Mouse (Mus musculus): ENCODE data around the gene Ccdc126. TPM values are rescaled to one million over a fixed set of nuclear protein-coding genes. Genes with fewer than 3 reads are reported as not detected.
A peak's percentile ranks its signal among the peaks of the same experiment; 100 is the strongest.
"Not testable (repeated sequence)": the region's sequence is repeated elsewhere in the genome, so short reads cannot be mapped to it uniquely, and the experiment has no call there.

The Ccdc126 gene
- 5.0 and 5.8 TPM in 2 replicates for polyA plus RNA-seq (2012; rRNA removed)

DNA sequence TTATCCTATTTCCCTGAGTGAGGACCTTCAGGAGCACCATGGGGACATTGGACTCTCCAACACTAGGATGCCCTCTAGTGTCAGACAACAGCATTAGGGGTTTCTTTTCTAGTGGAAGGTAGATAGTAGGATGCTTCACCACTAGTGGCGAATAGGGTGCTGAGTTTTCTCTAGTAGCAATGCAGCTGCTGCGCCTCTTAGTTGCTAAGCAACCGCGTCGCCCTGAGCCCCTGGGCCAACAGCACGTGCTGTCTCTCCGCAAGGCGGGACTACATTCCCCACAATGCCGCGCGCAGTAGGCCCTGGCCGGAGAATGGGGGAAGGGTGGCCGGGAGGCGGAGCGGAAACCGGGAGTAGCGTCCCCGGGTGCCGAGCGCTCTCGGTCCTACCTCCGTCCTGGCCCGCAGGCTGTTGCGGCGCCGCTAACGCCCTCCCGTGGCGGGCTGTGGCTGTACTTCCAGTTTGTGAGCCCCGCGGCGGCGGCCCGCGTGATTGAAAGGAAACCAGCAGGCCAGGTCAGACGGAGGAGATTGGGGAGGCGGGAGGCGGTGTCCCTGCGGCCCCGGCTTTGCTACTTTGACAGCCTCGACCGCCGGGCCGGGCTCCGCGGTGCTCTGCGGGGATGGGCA, at the start of gene Ccdc126:
Gene Ccdc126 (plus strand): TSS at position 309 of the 629 bp plus-strand sequence.
- peak; percentile 100 for DNase-seq (ENCODE audit: low read depth)
- TF ChIP-seq CTCF (IDR thresholded peaks at IDR 0.05; ENCODE audit: borderline replicate concordance, extremely low read depth, insufficient read depth, insufficient read length) = peak; percentile 70
- TF ChIP-seq POLR2A (IDR thresholded peaks at IDR 0.05; ENCODE audit: borderline replicate concordance, extremely low read depth, insufficient read depth, insufficient read length, poor library complexity, severe bottlenecking) = peak; percentile 59

DNA sequence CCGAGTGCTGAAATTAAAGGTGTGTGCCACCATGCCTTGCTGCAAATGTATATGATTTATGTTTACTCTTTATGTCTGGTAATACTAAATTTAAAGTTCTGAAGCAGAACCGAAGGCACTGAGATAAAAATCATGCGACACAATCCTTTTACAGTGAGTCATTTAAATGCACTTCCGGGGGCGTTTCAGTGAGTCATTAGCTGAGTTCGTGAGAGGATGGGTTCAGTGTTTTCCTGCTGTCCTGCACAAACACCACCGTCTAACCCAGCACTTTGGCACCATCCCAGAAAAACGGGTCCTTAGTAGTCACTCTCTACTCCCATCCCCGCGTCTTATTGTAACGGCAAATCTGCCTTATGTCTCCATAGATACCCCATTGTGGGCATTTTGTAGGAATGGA, 49.2 kb upstream of the Ccdc126 start:
- DNase-seq (ENCODE audit: low read depth) = no peak
- TF ChIP-seq CTCF (IDR thresholded peaks at IDR 0.05; ENCODE audit: borderline replicate concordance, extremely low read depth, insufficient read depth, insufficient read length) (no peak), POLR2A (IDR thresholded peaks at IDR 0.05; ENCODE audit: borderline replicate concordance, extremely low read depth, insufficient read depth, insufficient read length, poor library complexity, severe bottlenecking) (no peak)

DNA sequence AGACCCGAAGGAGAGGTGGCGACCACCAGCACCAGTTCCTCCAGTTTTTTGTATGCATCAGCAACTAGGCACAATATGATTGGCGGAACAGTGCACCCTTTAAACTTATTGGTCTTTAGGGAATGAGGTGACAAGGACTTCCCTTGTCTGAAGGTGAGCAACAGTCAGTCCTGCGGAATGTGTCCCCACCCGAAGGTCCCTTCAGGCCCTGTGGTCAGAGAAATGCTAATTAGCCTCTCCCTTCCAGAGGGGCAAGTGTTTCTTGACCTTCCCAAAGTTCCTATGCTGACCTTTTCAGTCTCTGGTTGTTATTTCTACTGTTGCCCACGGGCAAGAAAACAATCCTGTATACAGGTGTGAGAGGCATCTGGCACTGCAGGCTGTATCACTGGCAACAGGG, 47.3 kb upstream of the Ccdc126 start:
- no peak for TF ChIP-seq POLR2A (IDR thresholded peaks at IDR 0.05; ENCODE audit: borderline replicate concordance, extremely low read depth, insufficient read depth, insufficient read length, poor library complexity, severe bottlenecking)
- no peak for TF ChIP-seq CTCF (IDR thresholded peaks at IDR 0.05; ENCODE audit: borderline replicate concordance, extremely low read depth, insufficient read depth, insufficient read length)
- no peak for DNase-seq (ENCODE audit: low read depth)

DNA sequence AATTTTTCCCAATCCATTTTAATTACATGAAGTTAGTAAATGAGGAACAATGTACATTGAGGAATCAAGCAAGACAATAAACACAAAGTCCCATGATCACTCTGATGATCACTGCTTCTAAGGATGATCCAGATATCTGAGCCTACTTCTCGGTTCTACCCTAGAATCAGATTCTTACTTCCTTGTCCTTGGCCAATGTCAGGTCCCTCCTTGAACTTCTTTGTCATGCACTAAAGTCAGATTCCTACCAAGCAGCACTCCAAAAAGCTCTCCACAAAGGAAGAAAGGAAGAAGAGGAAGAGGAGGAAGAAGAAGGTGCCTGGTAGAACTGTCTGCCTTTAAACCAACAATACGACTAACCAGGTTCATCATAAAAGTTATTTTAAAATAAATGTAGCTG, 46.2 kb upstream of the Ccdc126 start:
- no peak for DNase-seq (ENCODE audit: low read depth)
- TF ChIP-seq POLR2A (IDR thresholded peaks at IDR 0.05; ENCODE audit: borderline replicate concordance, extremely low read depth, insufficient read depth, insufficient read length, poor library complexity, severe bottlenecking) (no peak), CTCF (IDR thresholded peaks at IDR 0.05; ENCODE audit: borderline replicate concordance, extremely low read depth, insufficient read depth, insufficient read length) (no peak)

DNA sequence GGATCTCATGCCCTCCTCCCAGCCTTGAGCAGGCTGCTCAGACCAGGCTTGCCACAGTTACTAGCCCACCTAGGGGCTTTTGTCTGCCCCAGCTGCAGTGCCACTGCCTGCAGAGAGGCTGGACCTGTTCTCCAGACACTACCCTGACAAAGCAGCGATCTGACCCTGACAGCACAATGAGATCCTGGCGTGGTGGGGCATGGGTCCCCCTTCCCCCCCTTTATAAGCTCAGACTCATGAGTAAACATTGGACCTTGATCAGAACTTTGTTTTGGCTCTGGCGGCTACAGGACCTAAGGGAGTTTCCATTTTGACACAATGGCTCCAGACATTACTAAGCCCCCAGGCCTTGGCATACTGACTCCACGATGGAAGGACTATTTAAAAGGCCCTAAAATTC, 45.1 kb upstream of the Ccdc126 start:
- DNase-seq (ENCODE audit: low read depth) = peak; percentile 18
- TF ChIP-seq CTCF (IDR thresholded peaks at IDR 0.05; ENCODE audit: borderline replicate concordance, extremely low read depth, insufficient read depth, insufficient read length) = no peak
- no peak for TF ChIP-seq POLR2A (IDR thresholded peaks at IDR 0.05; ENCODE audit: borderline replicate concordance, extremely low read depth, insufficient read depth, insufficient read length, poor library complexity, severe bottlenecking)

DNA sequence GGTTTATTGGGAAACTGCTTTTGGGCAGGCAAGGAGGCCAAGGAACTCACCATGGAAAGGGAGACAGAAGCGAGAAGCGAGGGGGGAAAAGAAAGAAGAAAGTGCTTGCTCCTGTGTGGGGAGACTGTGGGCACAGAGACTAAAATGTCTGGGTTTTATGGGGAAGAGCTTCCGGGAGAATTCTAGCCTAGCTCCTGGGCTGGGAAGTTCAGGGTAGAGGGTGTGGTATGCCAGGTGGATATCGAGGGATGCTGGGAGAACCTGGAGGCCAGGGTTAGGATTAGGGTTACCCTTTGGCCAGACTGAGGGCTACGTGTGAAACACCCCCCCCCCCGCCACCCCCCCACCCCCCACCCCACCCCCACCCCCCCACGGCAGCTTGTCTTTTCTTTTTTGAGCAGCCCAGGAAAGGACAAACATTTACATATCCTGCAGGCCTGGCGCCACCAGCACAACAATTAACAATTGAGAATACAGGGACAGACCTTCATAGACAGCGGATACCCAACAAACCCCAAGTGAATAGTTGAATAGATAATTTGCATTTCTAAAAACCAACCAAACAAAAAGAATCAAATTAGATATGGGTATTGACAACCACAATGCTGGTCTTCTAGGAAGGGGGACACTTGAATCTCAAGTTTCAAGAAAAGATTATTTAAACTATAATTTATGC, 44.5 kb upstream of the Ccdc126 start:
- no peak for DNase-seq (ENCODE audit: low read depth)
- no peak for TF ChIP-seq POLR2A (IDR thresholded peaks at IDR 0.05; ENCODE audit: borderline replicate concordance, extremely low read depth, insufficient read depth, insufficient read length, poor library complexity, severe bottlenecking)

DNA sequence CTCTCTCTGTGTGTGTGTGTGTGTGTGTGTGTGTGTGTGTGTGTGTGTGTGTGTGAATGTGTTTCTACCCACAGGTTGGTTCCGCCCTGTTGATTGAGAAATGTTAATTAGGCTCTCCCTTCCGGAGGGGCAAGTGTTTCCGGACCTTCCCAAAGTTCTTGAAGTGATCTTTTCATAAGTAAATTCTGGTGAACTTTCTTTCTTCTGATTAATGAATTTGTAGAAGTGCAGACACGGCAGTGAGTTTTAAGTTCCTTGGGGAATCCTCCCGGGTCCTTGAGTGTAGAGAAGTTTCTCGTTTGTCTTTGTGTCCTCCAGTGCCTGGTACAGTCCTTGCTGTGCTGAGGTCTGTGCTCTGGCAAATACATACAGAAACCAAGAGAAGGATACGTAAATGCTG, 43.8 kb upstream of the Ccdc126 start:
- TF ChIP-seq CTCF (IDR thresholded peaks at IDR 0.05; ENCODE audit: borderline replicate concordance, extremely low read depth, insufficient read depth, insufficient read length) = no peak
- no peak for TF ChIP-seq POLR2A (IDR thresholded peaks at IDR 0.05; ENCODE audit: borderline replicate concordance, extremely low read depth, insufficient read depth, insufficient read length, poor library complexity, severe bottlenecking)

DNA sequence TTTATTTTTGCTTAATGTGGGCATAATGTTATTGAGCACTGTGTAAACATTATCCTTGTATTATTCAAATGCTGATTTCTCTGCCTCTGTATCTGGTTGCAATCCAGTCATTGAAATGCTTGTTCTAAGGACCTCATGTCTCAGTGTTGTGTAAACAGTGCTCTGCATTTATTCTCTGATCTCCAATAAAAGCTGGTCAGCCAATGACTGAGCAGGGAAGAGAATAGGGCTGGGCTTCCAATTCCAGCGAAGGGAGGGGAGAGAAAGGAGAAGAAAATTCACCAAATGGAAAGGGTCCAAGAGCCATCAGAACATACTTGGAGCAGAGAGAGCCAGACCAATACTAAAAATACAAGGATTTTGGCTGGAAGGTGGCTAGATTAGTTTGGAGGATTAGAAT, 38.1 kb upstream of the Ccdc126 start:
- TF ChIP-seq POLR2A (IDR thresholded peaks at IDR 0.05; ENCODE audit: borderline replicate concordance, extremely low read depth, insufficient read depth, insufficient read length, poor library complexity, severe bottlenecking) = no peak
- no peak for TF ChIP-seq CTCF (IDR thresholded peaks at IDR 0.05; ENCODE audit: borderline replicate concordance, extremely low read depth, insufficient read depth, insufficient read length)
- peak; percentile 60 for DNase-seq (ENCODE audit: low read depth)

More for the DNA sequence above, 43.8 kb upstream of the Ccdc126 start:
- no peak for DNase-seq (ENCODE audit: low read depth)

DNA sequence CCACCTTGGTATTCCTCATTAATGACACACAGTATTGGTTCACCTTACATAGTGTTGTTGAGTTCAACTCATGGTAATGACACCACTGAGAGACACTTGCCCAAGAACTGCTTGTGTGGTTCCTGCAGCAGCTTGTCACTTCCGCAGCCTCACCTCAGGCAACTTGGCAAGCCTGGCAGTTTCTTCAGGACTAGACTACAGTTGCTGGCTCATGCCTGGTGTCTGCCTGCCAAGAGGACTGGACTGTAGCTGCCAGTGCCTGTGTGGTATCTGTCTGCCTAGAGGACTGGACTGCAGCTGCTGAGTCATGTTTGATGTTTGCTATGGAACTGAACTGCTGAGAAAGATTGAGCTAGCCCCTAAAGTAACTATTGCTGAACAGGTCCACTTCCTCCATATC, 37.0 kb upstream of the Ccdc126 start:
- no peak for TF ChIP-seq CTCF (IDR thresholded peaks at IDR 0.05; ENCODE audit: borderline replicate concordance, extremely low read depth, insufficient read depth, insufficient read length)
- no peak for TF ChIP-seq POLR2A (IDR thresholded peaks at IDR 0.05; ENCODE audit: borderline replicate concordance, extremely low read depth, insufficient read depth, insufficient read length, poor library complexity, severe bottlenecking)
- peak; percentile 78 for DNase-seq (ENCODE audit: low read depth)

DNA sequence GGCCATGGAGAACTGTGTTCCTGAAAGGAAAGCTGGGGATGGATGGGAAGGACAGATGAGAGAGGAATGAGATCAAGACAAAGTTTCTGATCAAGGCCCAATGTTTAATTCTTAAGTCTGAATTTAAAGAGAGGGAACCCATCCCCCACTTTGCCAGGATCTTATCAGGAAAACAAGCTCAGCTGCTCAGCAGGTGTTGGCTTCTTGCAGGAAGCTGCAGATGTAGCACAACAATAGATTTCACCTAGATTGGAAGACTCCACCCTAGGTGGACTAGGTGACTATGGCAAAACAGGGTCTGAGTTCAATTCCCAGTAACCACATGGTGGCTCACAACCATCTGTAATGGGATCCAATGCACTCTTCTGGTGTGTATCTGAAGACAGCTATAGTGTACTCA, 20.8 kb upstream of the Ccdc126 start:
- DNase-seq (ENCODE audit: low read depth) = no peak
- TF ChIP-seq POLR2A (IDR thresholded peaks at IDR 0.05; ENCODE audit: borderline replicate concordance, extremely low read depth, insufficient read depth, insufficient read length, poor library complexity, severe bottlenecking) (no peak), CTCF (IDR thresholded peaks at IDR 0.05; ENCODE audit: borderline replicate concordance, extremely low read depth, insufficient read depth, insufficient read length) (no peak)

DNA sequence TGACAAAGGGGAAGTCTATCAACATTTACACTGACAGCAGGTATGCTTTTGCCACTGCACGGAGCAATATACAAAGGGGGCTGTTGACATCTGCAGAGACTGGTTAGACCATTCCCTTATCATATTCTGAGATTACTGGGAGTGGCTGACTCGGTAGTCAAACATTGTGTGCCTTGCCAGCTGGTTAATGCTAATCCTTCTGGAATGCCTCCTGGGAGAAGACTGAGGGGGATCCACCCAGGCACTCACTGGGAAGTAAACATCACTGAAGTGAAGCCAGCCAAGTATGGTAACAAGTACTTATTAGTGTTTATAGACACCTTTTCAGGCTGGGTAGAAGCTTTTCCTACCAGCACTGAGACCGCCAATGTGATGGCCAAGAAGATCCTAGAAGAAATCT, 4.3 kb upstream of the Ccdc126 start:
- DNase-seq (ENCODE audit: low read depth) = not testable (repeated sequence)

DNA sequence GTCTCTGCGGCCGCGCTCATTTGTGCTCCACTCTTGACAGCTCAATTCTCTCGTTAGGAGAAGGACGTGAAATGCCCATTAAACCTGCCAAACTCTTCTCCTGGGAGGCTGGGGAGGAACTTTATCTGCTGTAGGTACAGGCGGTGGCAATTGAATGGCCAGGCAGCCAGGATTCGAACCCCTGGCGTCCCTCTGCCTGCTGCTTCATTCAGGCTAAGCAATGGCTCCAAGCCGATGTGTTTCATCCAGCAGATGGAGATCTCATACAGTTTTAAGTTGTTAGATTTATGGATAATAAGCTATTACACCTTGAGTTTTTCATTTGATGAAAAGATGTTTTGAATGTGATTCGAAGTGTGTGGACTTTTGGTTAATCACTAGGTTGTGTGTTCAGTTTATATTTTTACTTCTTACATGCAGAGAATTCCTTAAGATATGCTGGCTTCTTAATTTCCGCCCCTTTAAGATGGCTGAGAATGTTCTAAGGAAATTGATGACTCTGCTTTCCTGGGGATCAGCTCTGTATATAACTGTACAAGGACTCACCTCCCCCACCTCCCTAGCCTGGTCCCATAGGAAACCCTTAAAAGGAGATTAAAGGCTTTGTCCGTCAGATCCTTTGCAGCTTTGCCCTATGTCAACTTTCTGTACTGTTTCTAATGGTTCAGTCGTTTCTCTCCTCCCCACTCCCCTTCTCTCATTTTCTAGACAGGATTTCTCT, 681 bp downstream of the Ccdc126 start:
- DNase-seq (ENCODE audit: low read depth) = peak; percentile 69

More for the DNA sequence above, 681 bp downstream of the Ccdc126 start:
- no peak for TF ChIP-seq POLR2A (IDR thresholded peaks at IDR 0.05; ENCODE audit: borderline replicate concordance, extremely low read depth, insufficient read depth, insufficient read length, poor library complexity, severe bottlenecking)
- TF ChIP-seq CTCF (IDR thresholded peaks at IDR 0.05; ENCODE audit: borderline replicate concordance, extremely low read depth, insufficient read depth, insufficient read length) = no peak
